Mouse (Mus musculus): ENCODE measurements around the gene Dctn3. TPM values are rescaled to one million over a fixed set of nuclear protein-coding genes. Genes with fewer than 3 reads are reported as not detected.

Gene Dctn3
- total and polyA plus RNA-seq, 3 experiments: 57.7 to 64.6 TPM; not detected in 1

- H3K4me1 ChIP-seq (ENCODE audit: control insufficient read depth in 1 of 2, insufficient read depth in 2 of 2, low read length in 2 of 2): peaks cover 3 to 10% of the 10 kb centered on the region in 2 experiments; a peak in 2 of 4 replicates
- no peak for DNase-seq (ENCODE audit: low read depth, low spot score)
- no peak overlapping the region for H3K4me3 ChIP-seq (ENCODE audit: control insufficient read depth in 1 of 2, insufficient read depth in 1 of 2, low read depth in 2 of 2, low read length in 2 of 2)
- H3K36me3 ChIP-seq (ENCODE audit: control insufficient read depth in 1 of 2, insufficient read depth in 2 of 2, low read length in 2 of 2): peaks cover 0 to 8% of the 10 kb centered on the region in 2 experiments; a peak in 1 of 4 replicates
- no peaks in the 10 kb centered on the region for H3K9me3 ChIP-seq (replicated peaks; ENCODE audit: insufficient read depth, low read length)
- TF ChIP-seq RAD21 (IDR thresholded peaks at IDR 0.05; ENCODE audit: low read depth, low read length): no peak
- no peak for TF ChIP-seq CTCF (IDR thresholded peaks at IDR 0.05 in 2 of 3, conservative IDR thresholded peaks at IDR 0.05 in 1 of 3; ENCODE audit: control insufficient read depth in 1 of 3, insufficient read depth in 1 of 3, low read depth in 2 of 3, low read length in 3 of 3, poor library complexity in 1 of 3, severe bottlenecking in 1 of 3)
- no peak for TF ChIP-seq MAX (IDR thresholded peaks at IDR 0.05; ENCODE audit: low read length)
- TF ChIP-seq POLR2A (IDR thresholded peaks at IDR 0.05; ENCODE audit: control insufficient read depth in 1 of 2, insufficient read depth in 1 of 2, low read depth in 1 of 2, low read length in 2 of 2, poor library complexity in 1 of 2): no peak
- TF ChIP-seq E2F4 (IDR thresholded peaks at IDR 0.05; ENCODE audit: borderline replicate concordance, low read depth, low read length): no peak
- TF ChIP-seq ZC3H11A (IDR thresholded peaks at IDR 0.05; ENCODE audit: low read depth, low read length): no peak
- no peak for TF ChIP-seq UBTF (IDR thresholded peaks at IDR 0.05; ENCODE audit: borderline replicate concordance, insufficient read depth, low read depth, low read length)
- no peak for TF ChIP-seq NRF1 (IDR thresholded peaks at IDR 0.05; ENCODE audit: insufficient read depth, low read depth, low read length, poor library complexity, severe bottlenecking)
- TF ChIP-seq KAT2A (conservative IDR thresholded peaks at IDR 0.05; ENCODE audit: low read depth, low read length): no peak
- no peak for TF ChIP-seq ZNF384 (IDR thresholded peaks at IDR 0.05; ENCODE audit: low read depth, low read length)
- no peak for TF ChIP-seq ZKSCAN1 (IDR thresholded peaks at IDR 0.05; ENCODE audit: low read depth, low read length)
- no peak for TF ChIP-seq CHD2 (IDR thresholded peaks at IDR 0.05; ENCODE audit: low read length)
- H3K27ac ChIP-seq (ENCODE audit: control insufficient read depth, low read depth, low read length): no peak overlapping the region
- peaks cover 6% of the 10 kb centered on the region for H3K79me2 ChIP-seq (ENCODE audit: control insufficient read depth, insufficient read depth, low read length, poor library complexity)
- H3K9ac ChIP-seq (ENCODE audit: control insufficient read depth, low read depth, low read length, poor library complexity, severe bottlenecking): no peak overlapping the region
- peaks cover 6 to 18% of the 10 kb centered on the region in 2 experiments; a peak in 3 of 4 replicates for H3K27me3 ChIP-seq (ENCODE audit: control insufficient read depth in 1 of 2, insufficient read depth in 2 of 2, low read length in 2 of 2)
Observed at GRCm38 (mm10) chr4:41726826-41727621, 4.1 kb upstream of the Dctn3 start.

DNA sequence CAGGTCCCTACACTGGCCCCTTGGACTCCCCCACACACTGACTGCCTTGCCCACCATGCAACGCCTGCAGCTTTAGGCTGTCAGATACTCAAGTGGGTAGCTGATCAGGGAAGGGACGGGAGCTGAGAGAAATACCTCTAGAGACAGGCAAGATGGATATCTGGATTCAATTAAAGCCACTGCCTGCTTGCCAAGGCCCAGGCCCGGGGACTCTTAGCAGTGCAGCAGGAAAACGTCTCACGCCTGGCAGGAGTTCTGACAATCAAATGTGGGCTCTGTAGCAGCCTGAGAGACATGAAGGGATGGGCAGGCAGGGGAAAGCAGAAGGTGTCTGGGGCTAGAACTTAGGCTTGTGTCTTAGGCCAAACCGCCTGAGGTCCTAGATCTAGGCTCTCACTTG is 6.1 kb downstream of the Dctn3 start:
- H3K36me3 ChIP-seq (ENCODE audit: control insufficient read depth in 1 of 2, insufficient read depth in 2 of 2, low read length in 2 of 2): peaks cover 0 to 3% of the 10 kb centered on the region in 2 experiments; a peak in 1 of 4 replicates

More for the DNA sequence above, 6.1 kb downstream of the Dctn3 start:
- TF ChIP-seq TBP (IDR thresholded peaks at IDR 0.05; ENCODE audit: low read depth, low read length) (no peak), ETS1 (IDR thresholded peaks at IDR 0.05; ENCODE audit: low read depth, low read length) (no peak), RCOR1 (IDR thresholded peaks at IDR 0.05; ENCODE audit: low read depth, low read length) (no peak), CTCF (IDR thresholded peaks at IDR 0.05 in 2 of 3, conservative IDR thresholded peaks at IDR 0.05 in 1 of 3; ENCODE audit: control insufficient read depth in 1 of 3, insufficient read depth in 1 of 3, low read depth in 2 of 3, low read length in 3 of 3, poor library complexity in 1 of 3, severe bottlenecking in 1 of 3) (no peak), NRF1 (IDR thresholded peaks at IDR 0.05; ENCODE audit: insufficient read depth, low read depth, low read length, poor library complexity, severe bottlenecking) (no peak), MAX (IDR thresholded peaks at IDR 0.05; ENCODE audit: low read length) (no peak), TAL1 (IDR thresholded peaks at IDR 0.05; ENCODE audit: low read length) (no peak), TCF12 (IDR thresholded peaks at IDR 0.05; ENCODE audit: low read depth, low read length) (no peak), NELFE (IDR thresholded peaks at IDR 0.05; ENCODE audit: low read depth, low read length) (no peak), MAZ (IDR thresholded peaks at IDR 0.05; ENCODE audit: low read depth, low read length) (no peak), USF2 (IDR thresholded peaks at IDR 0.05; ENCODE audit: borderline replicate concordance in 1 of 2, insufficient read depth in 1 of 2, low read depth in 1 of 2, low read length in 2 of 2) (no peak), SMC3 (IDR thresholded peaks at IDR 0.05; ENCODE audit: low read depth, low read length) (no peak)
- Histone ChIP-seq H3K27ac (ENCODE audit: control insufficient read depth, low read depth, low read length) (no peak overlapping the region), H3K27me3 (ENCODE audit: control insufficient read depth in 1 of 2, insufficient read depth in 2 of 2, low read length in 2 of 2) (no peaks in the 10 kb centered on the region), H3K4me3 (ENCODE audit: control insufficient read depth in 1 of 2, insufficient read depth in 1 of 2, low read depth in 2 of 2, low read length in 2 of 2) (no peak overlapping the region), H3K9me3 (replicated peaks; ENCODE audit: insufficient read depth, low read length) (no peaks in the 10 kb centered on the region), H3K79me2 (ENCODE audit: control insufficient read depth, insufficient read depth, low read length, poor library complexity) (peaks cover 19% of the 10 kb centered on the region), H3K4me1 (ENCODE audit: control insufficient read depth in 1 of 2, insufficient read depth in 2 of 2, low read length in 2 of 2) (peaks cover 2 to 11% of the 10 kb centered on the region in 2 experiments; a peak in 3 of 4 replicates), H3K9ac (ENCODE audit: control insufficient read depth, low read depth, low read length, poor library complexity, severe bottlenecking) (no peak overlapping the region)
- DNase-seq (ENCODE audit: low read depth, low spot score): no peak
